Comparison of ENCODE assay signal across 8 mouse cellular contexts in genomic region chr17:79895911-79896423, GRCm38 (mm10). TPM values are rescaled to one million over a fixed set of nuclear protein-coding genes. Genes with fewer than 3 reads are reported as not detected.
A peak's percentile ranks its signal among the peaks of the same experiment; 100 is the strongest.
DNase-seq lines count a peak whose midpoint lies in the region; ATAC-seq and TF ChIP-seq lines count a peak whose summit lies in the region.

Gene Atl2, minus strand, starts transcription at chr17:79896123.

- peak within 1 kb of the TSS; percentile 94 for H3K4me3 ChIP-seq in bone marrow macrophage, adult 2 months (ENCODE audit: insufficient read depth, low read length)
- H3K4me3 ChIP-seq in embryonic fibroblast, embryonic 13.5 days (ENCODE audit: insufficient read depth, low read length): peak within 1 kb of the TSS; percentile 88
- peak within 1 kb of the TSS; percentile 81 for H3K4me3 ChIP-seq in heart, embryonic 10.5 days
- H3K4me3 ChIP-seq in kidney, embryonic 15.5 days (replicated peaks): peak within 1 kb of the TSS; percentile 97

- TF ChIP-seq CTCF in bone marrow macrophage, adult 2 months (IDR thresholded peaks at IDR 0.05; ENCODE audit: low read depth, low read length): no peak
- TF ChIP-seq CTCF in embryonic fibroblast, embryonic 13.5 days (IDR thresholded peaks at IDR 0.05; ENCODE audit: borderline replicate concordance, insufficient read depth, low read length): no peak

- peak within 1 kb of the TSS; percentile 75 for H3K4me2 ChIP-seq in kidney, embryonic 15.5 days

- H3K27me3 ChIP-seq in heart, embryonic 10.5 days (ENCODE audit: insufficient read depth, poor library complexity, severe bottlenecking): peaks cover 15% of the 10 kb centered on the region
- H3K27me3 ChIP-seq in kidney, embryonic 15.5 days: peaks cover 13% of the 10 kb centered on the region

- WGBS in heart, embryonic 10.5 days: under 1% methylated on average over 51 of the region's 51 CpGs
- under 1% methylated on average over 51 of the region's 51 CpGs for WGBS in kidney, embryonic 15.5 days

- DNase-seq in A20 (ENCODE audit: low read depth, low spot score) (peak; percentile 96), liver (peak; percentile 97)
- DNase-seq in heart, embryonic 10.5 days (ENCODE audit: low spot score): peak; percentile 97
- DNase-seq in spleen, postnatal 4 days (ENCODE audit: low spot score in 2 of 2): peak; percentile 96 to 98

- peaks cover 20% of the 10 kb centered on the region for H3K4me1 ChIP-seq in bone marrow macrophage, adult 2 months (ENCODE audit: control insufficient read depth, insufficient read depth, low read length)
- peaks cover 17% of the 10 kb centered on the region for H3K4me1 ChIP-seq in embryonic fibroblast, embryonic 13.5 days (ENCODE audit: control insufficient read depth, insufficient read depth, low read length)
- peaks cover 45% of the 10 kb centered on the region for H3K4me1 ChIP-seq in heart, embryonic 10.5 days
- peaks cover 39% of the 10 kb centered on the region for H3K4me1 ChIP-seq in kidney, embryonic 15.5 days

- peak within 1 kb of the TSS; percentile 95 for H3K9ac ChIP-seq in kidney, embryonic 15.5 days

- no peak for TF ChIP-seq POLR2A in bone marrow macrophage, adult 2 months (IDR thresholded peaks at IDR 0.05; ENCODE audit: borderline replicate concordance, low read depth, low read length)
- TF ChIP-seq POLR2A in embryonic fibroblast, embryonic 13.5 days (IDR thresholded peaks at IDR 0.05; ENCODE audit: low read depth, low read length): peak; percentile 89

- peak; percentile 93 for ATAC-seq in kidney, embryonic 15.5 days (replicated peaks; ENCODE audit: low FRiP score)
- ATAC-seq in monocyte, adult 5-6 weeks (replicated peaks; ENCODE audit: insufficient number of reproducible peaks, low FRiP score, low TSS enrichment, poor library complexity, severe bottlenecking): peak; percentile 90

- no peaks in the 10 kb centered on the region for H3K9me3 ChIP-seq in heart, embryonic 10.5 days
- no peaks in the 10 kb centered on the region for H3K9me3 ChIP-seq in kidney, embryonic 15.5 days (replicated peaks)

- H3K36me3 ChIP-seq in heart, embryonic 10.5 days: no peaks in the 10 kb centered on the region
- no peaks in the 10 kb centered on the region for H3K36me3 ChIP-seq in kidney, embryonic 15.5 days

- peak within 1 kb of the TSS; percentile 73 for H3K27ac ChIP-seq in bone marrow macrophage, adult 2 months (ENCODE audit: insufficient read depth, low read depth, low read length)
- H3K27ac ChIP-seq in embryonic fibroblast, embryonic 13.5 days (ENCODE audit: insufficient read depth, low read length): peak within 1 kb of the TSS; percentile 76
- peak within 1 kb of the TSS; percentile 98 for H3K27ac ChIP-seq in heart, embryonic 10.5 days
- peak within 1 kb of the TSS; percentile 98 for H3K27ac ChIP-seq in kidney, embryonic 15.5 days

RNA-seq across cellular contexts. Expression of gene Atl2, which starts in this region (rescaled TPM):
- 19.9 and 24.6 TPM in 2 replicates for polyA plus RNA-seq in bone marrow macrophage, adult 2 months (2012; ENCODE audit: insufficient read depth, insufficient read length, missing spikeins)
- polyA plus RNA-seq in embryonic fibroblast, embryonic 13.5 days (2011; ENCODE audit: insufficient read length, low read depth, missing spikeins): 31.1 and 38.9 TPM in 2 replicates
- polyA plus RNA-seq in heart, embryonic 10.5 days (2016; fragmentation: Nextera tagmentation; extraction: Ambion mirVana): 36.4 and 39.1 TPM in 2 replicates
- polyA plus RNA-seq in kidney, embryonic 15.5 days (2015; fragmentation: Nextera tagmentation; extraction: Ambion mirVana): 38.5 and 39.6 TPM in 2 replicates
- 52.6 to 69.1 TPM (median 61.7 TPM) in 3 replicates for total RNA-seq in monocyte, adult 5-6 weeks (2017)

Comparison
In these comparisons a context has a peak if more than half of its experiments do, and no peak if none do; other contexts are left out.
1. Peak in every context shown above with its lines: DNase-seq, ATAC-seq, H3K4me3 ChIP-seq and H3K27ac ChIP-seq.